Mouse (Mus musculus) forelimb bud, embryonic 11.5 days (tissue): ENCODE results near the gene Proser3.
"Not testable (repeated sequence)": the region's sequence is repeated elsewhere in the genome, so short reads cannot be mapped to it uniquely, and the experiment has no call there.

ENCODE experiments used
- DNase-seq: peaks from one replicate; pipeline ENCODE4 v3.0.0-alpha.2; 2012; ENCODE audit warnings: low read depth, low spot score

Proser3 gene

GRCm38 (mm10) chr7:30544327-30544726, 7.8 kb downstream of the Proser3 start:
- DNase-seq: no peak

DNA sequence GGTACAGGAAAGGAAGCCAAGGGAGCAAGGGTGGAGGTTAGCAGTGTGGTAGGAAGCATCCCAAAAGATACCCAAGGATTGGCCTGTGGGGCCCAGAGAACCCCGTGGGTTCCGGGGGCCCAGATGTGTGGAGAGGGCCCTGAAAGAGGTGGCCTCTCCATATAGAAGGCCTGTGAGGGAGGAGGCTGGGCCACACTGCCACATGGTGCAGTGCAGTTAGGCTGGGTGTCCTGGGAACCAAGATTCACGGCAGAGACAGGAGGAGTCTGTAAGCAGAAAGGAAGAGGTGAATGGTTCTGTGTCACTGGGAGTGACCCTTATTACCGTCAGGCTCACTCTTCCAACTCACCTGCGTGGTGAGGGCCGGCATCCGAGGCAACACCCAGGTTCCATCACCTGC, 11.5 kb downstream of the Proser3 start:
- no peak for DNase-seq

GRCm38 (mm10) chr7:30534633-30535577, 17.2 kb downstream of the Proser3 start, which contains the start of gene Arhgap33:
TSS of gene Arhgap33 (minus strand) at chr7:30535060.
- peak; percentile 99 for DNase-seq

- DNase-seq: no peak
These were observed 18.0 kb downstream of the Proser3 start for GRCm38 (mm10) chr7:30533941-30534632.

- DNase-seq: no peak
These were observed 19.2 kb downstream of the Proser3 start for GRCm38 (mm10) chr7:30532931-30533330.

GRCm38 (mm10) chr7:30531291-30531815, 20.7 kb downstream of the Proser3 start:
- DNase-seq: no peak

DNA sequence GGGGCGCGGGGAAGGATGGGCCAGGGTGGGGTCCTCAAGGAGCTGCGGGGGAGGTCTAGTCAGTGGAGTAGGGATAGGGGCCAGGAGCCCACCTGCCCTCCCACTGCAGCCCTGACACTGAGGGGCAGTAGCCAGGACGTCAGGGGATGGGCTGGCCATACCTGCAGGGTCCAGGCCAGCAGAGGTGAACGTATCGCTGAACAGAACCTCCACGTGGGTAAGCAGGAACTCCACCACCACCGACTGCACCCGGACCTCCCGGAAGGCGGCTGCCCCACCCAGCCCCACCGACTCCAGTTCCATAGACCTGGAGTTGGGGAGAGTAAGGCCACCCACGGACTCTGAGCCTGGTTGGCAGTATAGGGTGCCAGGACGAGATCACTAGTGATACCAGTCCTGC, 25.1 kb downstream of the Proser3 start:
- DNase-seq: no peak

DNA sequence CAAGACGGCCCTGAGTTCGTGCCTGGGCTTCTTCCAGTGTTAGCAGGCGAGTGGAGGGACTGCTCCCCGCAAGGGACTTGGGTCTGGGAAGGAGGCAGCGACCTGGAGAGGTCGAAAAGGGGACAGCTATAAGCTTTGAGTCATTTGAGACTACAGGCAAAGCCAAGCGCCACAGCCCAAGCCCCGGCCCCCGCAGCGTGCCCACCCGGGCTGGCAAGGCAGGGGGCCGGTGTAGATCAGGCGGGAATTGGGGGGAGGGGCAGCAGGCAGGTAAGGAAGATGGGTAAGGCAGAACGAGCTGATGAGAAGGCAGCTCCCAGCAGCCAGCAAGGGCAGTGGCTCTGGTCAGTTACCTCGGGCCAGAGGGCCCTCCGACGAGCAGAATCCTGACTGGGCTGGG, 25.7 kb downstream of the Proser3 start:
- DNase-seq: no peak

DNA sequence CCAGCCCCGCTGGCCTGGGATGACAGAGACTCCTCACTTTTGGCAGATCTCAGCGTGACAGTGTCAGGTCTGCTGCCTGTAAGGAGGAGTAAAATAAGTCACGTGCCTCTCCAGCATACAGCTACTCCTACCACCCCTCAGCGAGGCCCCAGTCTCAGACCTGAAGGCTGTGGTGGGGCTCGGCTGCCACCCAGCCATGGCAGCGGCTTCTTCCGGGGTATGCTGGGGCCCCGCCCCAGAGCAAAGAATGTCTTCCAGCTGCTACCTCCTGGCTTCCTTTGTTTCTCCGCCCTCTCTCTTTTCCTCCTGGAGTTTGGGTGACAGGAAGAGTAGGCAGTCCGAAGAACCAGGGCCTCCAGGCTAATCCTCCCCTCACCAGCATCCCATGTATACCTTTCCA, 26.1 kb downstream of the Proser3 start:
- no peak for DNase-seq

DNA sequence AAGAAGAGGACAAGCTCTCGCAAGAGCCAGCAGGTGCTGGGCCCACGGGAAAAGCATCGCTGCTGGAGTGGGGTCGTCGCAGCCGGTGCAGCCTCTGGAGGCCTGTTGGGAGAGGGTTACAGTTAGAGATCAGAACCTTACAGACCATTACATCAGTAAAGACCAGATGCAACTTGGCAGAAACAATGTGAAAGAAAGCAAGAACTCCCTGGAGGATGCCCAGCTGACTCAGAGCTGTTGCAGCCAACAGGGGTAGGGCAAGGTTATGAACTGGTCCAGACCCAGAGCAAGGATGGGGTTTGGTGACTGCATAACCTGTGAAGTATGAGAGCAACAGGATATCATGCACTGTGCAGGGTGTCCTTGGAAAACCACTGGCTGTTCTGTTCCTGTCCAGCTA, 27.6 kb downstream of the Proser3 start:
- DNase-seq: no peak

GRCm38 (mm10) chr7:30522871-30523270, 29.2 kb downstream of the Proser3 start:
- DNase-seq: no peak

- DNase-seq: no peak
These were observed 31.2 kb downstream of the Proser3 start for GRCm38 (mm10) chr7:30520856-30521255.

DNA sequence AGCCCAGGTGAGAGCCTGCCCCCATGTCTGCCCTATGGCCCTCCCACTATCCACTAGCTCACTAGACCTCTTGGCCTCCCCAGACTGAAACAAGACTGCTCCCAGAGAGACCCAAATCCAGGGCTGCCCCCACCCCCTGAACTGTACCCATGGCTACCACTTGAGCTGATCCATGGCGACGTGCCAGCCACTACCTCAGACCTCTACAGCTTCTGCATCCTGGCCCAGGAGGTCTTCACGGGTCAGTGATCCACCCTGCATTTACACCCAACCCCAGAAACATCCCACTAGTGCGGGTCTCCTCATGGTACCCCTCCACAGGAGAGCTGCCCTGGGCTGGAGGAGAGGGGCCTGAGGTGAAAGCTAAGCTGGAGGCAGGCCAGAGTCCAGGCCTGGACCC, 31.7 kb downstream of the Proser3 start:
- DNase-seq: no peak

GRCm38 (mm10) chr7:30518325-30518724, 33.8 kb downstream of the Proser3 start:
- no peak for DNase-seq

DNA sequence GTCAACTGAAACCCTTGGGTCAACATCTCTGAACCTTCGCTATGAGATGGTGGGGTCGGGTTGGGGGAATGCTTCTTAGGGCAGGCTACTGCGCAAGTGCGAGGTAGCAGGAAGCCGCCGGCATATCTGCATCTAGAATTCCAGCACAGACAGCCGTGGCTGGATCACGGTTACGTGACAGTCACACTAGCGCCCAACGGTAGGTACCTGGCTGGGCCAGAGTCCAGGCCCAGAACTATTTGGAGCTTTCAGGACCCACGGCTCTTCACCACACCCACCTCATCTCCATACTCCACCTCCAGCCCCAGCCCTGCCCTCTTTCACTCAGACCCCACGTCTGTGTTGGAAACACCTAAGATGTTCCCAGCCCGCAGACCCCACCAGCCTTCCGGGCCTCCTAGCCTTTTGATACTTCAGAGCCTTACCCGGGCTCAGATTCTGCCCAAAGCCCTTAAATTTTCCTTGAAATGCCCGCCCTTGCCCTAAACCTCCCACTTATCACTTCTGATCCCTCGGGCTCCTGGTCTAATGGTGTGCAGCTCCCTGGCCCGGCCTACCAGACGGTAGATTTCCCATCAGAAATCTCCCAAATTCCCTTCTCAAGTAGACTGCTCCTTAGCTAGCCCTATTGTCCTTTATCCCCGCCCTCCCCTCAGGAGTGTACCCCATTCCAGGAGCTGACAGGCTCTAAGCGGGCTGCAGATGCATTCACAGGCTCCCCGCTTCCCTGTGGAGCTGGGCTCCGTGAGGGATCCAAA, 36.9 kb downstream of the Proser3 start:
- no peak for DNase-seq

GRCm38 (mm10) chr7:30508061-30508460, 44.0 kb downstream of the Proser3 start:
- no peak for DNase-seq

DNA sequence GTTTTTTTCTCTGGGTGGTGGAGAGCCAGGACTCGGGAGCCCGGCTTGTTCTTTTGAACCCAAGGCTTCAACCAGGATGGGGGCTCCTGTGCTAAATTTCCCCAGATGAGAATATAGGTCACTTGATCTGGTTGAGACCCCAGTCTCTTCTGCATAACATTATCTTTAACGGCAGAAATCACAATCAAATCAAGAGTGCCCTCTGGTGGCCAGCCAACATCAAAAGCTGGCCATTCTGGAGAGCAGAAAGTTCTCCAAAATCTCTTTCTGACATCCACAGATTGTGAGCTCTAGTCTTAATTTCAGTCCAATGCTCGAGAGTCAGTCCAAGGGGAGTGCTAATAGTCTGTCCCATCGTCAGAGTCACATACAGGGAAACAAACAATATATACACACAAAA, 50.9 kb downstream of the Proser3 start:
- DNase-seq: not testable (repeated sequence)

DNA sequence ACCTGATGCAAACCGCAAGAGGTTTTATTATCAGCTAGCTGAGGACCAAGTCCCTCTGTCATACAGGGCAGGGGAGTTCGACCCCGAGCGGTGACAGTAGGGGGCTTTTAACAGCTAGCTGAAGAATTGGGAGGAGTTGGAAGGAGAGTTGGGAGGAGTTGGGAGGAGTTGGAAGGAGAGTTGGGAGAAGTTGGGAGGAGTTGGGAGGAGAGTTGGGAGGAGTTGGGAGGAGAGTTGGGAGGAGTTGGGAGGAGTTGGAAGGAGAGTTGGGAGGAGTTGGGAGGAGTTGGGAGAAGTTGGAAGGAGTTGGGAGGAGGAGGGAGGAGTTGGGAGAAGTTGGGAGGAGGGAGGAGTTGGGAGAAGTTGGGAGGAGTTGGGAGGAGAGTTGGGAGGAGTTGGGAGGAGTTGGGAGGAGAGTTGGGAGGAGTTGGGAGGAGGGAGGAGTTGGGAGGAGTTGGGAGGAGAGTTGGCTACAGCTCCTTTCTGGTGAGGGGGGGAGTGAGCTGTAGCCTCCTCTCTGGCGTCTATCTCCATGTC, 56.5 kb downstream of the Proser3 start:
- not testable (repeated sequence) for DNase-seq

GRCm38 (mm10) chr7:30493401-30493931, 58.6 kb downstream of the Proser3 start, which contains the start of gene Prodh2:
TSS of gene Prodh2 (plus strand) at chr7:30493622.
- DNase-seq: no peak

DNA sequence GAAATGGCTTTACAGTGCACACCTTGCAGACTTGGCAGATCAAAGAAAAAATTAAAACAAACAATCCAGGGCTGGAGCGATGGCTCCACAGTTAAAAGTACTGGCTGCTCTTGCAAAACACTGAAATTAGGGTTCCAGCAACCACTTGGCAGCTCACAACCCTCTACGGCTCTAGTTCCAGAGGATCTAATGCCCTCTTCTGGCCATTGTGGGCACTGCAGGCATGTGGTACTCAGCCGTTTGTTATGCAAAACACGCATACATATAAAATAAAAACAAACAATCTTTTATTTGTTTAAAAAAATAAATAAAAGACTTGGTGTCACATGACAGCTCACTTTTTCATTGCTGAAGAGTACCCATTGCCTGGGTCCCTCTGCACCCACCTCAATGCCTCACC, 59.3 kb downstream of the Proser3 start:
- DNase-seq: peak; percentile 74

GRCm38 (mm10) chr7:30490957-30491307, 61.2 kb downstream of the Proser3 start:
- DNase-seq: no peak
